Mouse (Mus musculus): ENCODE results near the gene Dcps. TPM values are rescaled to one million over a fixed set of nuclear protein-coding genes. Genes with fewer than 3 reads are reported as not detected.
A peak's percentile ranks its signal among the peaks of the same experiment; 100 is the strongest.

Dcps gene
- polyA plus RNA-seq, 1 experiment from 2014 or later = 85.6 TPM

GRCm38 (mm10) chr9:35111941-35112595, 63.8 kb downstream of the Dcps start:
- ATAC-seq (replicated peaks) = 0 out of 2 replicates have a peak, but pooled peaks have one; percentile 20
- Histone ChIP-seq H3K9me3 (no peaks in the 10 kb centered on the region), H3K4me3 (no peak overlapping the region), H3K9ac (replicated peaks) (no peak overlapping the region), H3K27me3 (no peaks in the 10 kb centered on the region), H3K36me3 (no peaks in the 10 kb centered on the region), H3K27ac (replicated peaks) (no peak overlapping the region), H3K4me1 (peaks cover 30% of the 10 kb centered on the region), H3K4me2 (replicated peaks) (peak overlapping the region; percentile 26)
- WGBS = 17% methylated on average over 19 of the region's 19 CpGs

- no peak overlapping the region for H3K9ac ChIP-seq (replicated peaks)
- no peak overlapping the region for H3K4me3 ChIP-seq
- 79% methylated on average over 7 of the region's 7 CpGs for WGBS
- no peaks in the 10 kb centered on the region for H3K27me3 ChIP-seq
- H3K27ac ChIP-seq (replicated peaks) = no peak overlapping the region
- H3K36me3 ChIP-seq = no peaks in the 10 kb centered on the region
- no peak for ATAC-seq (replicated peaks)
- peaks cover 30% of the 10 kb centered on the region for H3K4me1 ChIP-seq
- peak overlapping the region; percentile 26 for H3K4me2 ChIP-seq (replicated peaks)
- H3K9me3 ChIP-seq = no peaks in the 10 kb centered on the region
Measured at GRCm38 (mm10) chr9:35111446-35111845, 64.4 kb downstream of the Dcps start.

- H3K27ac ChIP-seq (replicated peaks) = no peak overlapping the region
- H3K9ac ChIP-seq (replicated peaks) = no peak overlapping the region
- no peaks in the 10 kb centered on the region for H3K9me3 ChIP-seq
- peaks cover 24% of the 10 kb centered on the region for H3K4me1 ChIP-seq
- H3K27me3 ChIP-seq = no peaks in the 10 kb centered on the region
- no peak overlapping the region for H3K4me2 ChIP-seq (replicated peaks)
- no peaks in the 10 kb centered on the region for H3K36me3 ChIP-seq
- WGBS = 78% methylated on average over 4 of the region's 4 CpGs
- ATAC-seq (replicated peaks) = no peak
- H3K4me3 ChIP-seq = no peak overlapping the region
Measured at GRCm38 (mm10) chr9:35110567-35110966, 65.3 kb downstream of the Dcps start.

DNA sequence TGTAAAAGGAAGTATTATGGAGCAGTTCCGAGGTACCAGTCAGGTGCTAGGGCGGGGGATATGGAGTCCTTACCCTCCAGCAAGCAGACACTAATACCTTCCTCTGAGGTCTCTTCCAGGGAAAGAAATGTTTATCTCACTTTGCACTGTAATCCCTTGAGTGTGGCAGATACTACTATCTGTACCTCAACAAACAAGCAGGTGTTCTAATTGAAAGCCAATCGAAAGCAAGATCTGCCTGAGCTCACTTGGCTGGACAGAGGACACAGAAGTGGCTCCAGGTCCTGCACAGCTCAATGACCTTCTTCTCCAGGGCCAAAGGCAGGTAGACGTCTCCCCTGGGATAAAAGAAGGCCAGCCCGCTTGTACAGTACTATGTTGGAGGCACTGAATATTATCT, 65.8 kb downstream of the Dcps start:
- Histone ChIP-seq H3K9ac (replicated peaks) (no peak overlapping the region), H3K9me3 (no peaks in the 10 kb centered on the region), H3K4me1 (peaks cover 20% of the 10 kb centered on the region), H3K4me2 (replicated peaks) (no peak overlapping the region), H3K27ac (replicated peaks) (no peak overlapping the region), H3K36me3 (no peaks in the 10 kb centered on the region), H3K4me3 (no peak overlapping the region), H3K27me3 (no peaks in the 10 kb centered on the region)
- WGBS = 89% methylated on average over 5 of the region's 5 CpGs
- no peak for ATAC-seq (replicated peaks)

- no peaks in the 10 kb centered on the region for H3K36me3 ChIP-seq
- no peaks in the 10 kb centered on the region for H3K9me3 ChIP-seq
- H3K4me2 ChIP-seq (replicated peaks) = no peak overlapping the region
- H3K4me1 ChIP-seq = peaks cover 20% of the 10 kb centered on the region
- H3K4me3 ChIP-seq = no peak overlapping the region
- H3K27ac ChIP-seq (replicated peaks) = peak overlapping the region; percentile 49; the same call in 1 of the 2 replicates
- no peaks in the 10 kb centered on the region for H3K27me3 ChIP-seq
- peak; percentile 80 for ATAC-seq (replicated peaks)
- 19% methylated on average over 5 of the region's 5 CpGs for WGBS
- H3K9ac ChIP-seq (replicated peaks) = no peak overlapping the region
Measured at GRCm38 (mm10) chr9:35108916-35109315, 66.9 kb downstream of the Dcps start.

DNA sequence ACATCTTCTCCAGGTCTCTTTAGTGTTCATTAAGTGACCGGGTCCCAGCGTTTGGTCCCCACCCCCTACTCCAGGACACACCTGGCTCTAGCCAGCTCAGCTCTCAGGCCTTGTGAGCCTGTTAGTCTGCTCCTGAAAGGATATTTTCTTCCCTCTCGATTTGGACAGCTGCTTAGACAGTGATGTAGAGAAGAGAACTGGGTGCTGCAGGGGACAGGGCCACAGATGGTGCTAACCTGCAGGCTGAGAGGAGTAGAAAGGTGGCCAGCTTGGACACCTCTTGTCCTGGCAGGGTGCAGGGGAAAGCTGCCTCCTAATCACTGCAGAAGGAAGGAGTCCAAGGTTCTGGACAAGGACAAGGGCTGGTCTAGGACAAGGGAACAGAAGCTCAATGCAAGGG, 67.8 kb downstream of the Dcps start:
- Histone ChIP-seq H3K4me2 (replicated peaks) (no peak overlapping the region), H3K27me3 (no peaks in the 10 kb centered on the region), H3K9me3 (no peaks in the 10 kb centered on the region), H3K27ac (replicated peaks) (no peak overlapping the region), H3K4me3 (no peak overlapping the region), H3K36me3 (no peaks in the 10 kb centered on the region), H3K4me1 (peaks cover 20% of the 10 kb centered on the region), H3K9ac (replicated peaks) (no peak overlapping the region)
- WGBS = 82% methylated on average over 3 of the region's 3 CpGs
- no peak for ATAC-seq (replicated peaks)

DNA sequence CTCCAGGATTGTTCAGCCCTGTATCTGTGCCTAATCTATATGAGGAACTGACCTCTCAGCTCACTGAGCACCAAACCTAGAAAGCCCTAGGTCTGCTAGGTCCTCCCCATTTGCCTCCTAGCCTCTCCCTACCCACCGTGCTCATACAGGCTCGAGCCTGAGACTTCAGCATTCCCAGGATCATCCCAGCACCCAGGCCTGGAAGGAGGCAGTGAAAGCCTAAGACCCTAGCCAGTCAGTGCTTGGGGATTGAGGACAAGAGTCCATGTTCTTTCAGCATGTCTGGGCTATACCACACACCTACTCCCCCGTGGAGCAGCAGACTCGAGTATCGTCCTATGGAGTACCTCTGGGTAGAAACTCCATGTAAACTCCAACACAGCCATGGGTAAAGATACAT, 68.5 kb downstream of the Dcps start:
- no peak overlapping the region for H3K4me2 ChIP-seq (replicated peaks)
- no peak for ATAC-seq (replicated peaks)
- 83% methylated on average over 5 of the region's 5 CpGs for WGBS

DNA sequence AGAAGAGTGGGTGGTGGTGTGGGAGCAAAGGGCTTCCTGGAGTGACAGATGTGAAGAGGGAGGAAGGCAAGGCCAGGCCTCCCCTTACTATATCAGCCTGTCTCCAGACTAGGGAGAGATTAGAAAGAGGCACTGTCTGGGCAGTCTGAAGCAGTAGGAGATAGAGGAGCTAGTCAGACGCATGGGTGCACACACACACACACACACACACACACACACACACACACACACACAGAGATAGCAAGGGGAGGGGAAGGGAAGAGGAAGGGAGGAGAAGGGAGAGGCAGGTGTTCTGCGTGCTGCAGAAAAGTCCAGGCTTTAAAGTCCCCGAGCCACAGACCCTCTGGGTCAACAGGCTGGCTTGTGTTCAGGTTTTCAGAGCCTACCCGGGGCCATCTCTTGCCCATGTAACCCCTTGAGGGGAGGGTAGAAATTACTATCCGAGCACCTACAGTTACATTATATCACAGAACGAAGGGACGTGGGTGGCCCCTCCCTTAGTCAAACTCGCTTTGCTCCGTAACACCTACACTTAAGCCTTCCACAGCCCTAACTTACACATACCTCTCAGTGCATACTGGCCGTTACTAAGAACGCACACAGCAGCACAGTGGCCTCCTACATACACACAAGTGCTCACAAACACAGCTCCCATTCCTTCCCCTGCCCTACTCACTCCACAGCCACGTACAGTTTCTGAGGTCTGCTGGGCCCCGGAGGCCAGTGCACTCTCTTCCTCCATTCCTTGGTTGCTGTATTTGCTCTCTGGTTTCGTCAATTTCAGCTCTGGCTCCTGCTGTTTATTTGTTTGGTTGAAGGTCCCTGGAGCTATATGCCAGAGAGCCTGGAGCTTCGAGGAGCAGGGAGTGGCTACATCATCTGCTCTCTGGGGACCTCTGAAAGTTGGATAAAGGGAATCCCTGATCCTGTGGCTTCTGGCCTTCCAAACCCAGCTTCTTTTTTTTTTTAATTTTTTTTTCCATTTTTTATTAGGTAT, 69.7 kb downstream of the Dcps start:
- Histone ChIP-seq H3K27ac (replicated peaks) (no peak overlapping the region), H3K4me2 (replicated peaks) (no peak overlapping the region), H3K36me3 (no peaks in the 10 kb centered on the region), H3K4me1 (peaks cover 12% of the 10 kb centered on the region), H3K9me3 (no peaks in the 10 kb centered on the region), H3K27me3 (no peaks in the 10 kb centered on the region), H3K9ac (replicated peaks) (no peak overlapping the region), H3K4me3 (no peak overlapping the region)
- 72% methylated on average over 15 of the region's 15 CpGs for WGBS
- ATAC-seq (replicated peaks) = no peak

More for the DNA sequence above, 68.5 kb downstream of the Dcps start:
- no peaks in the 10 kb centered on the region for H3K9me3 ChIP-seq
- H3K9ac ChIP-seq (replicated peaks) = no peak overlapping the region
- no peak overlapping the region for H3K27ac ChIP-seq (replicated peaks)
- no peak overlapping the region for H3K4me3 ChIP-seq
- no peaks in the 10 kb centered on the region for H3K36me3 ChIP-seq
- H3K4me1 ChIP-seq = peaks cover 20% of the 10 kb centered on the region
- H3K27me3 ChIP-seq = no peaks in the 10 kb centered on the region

- no peaks in the 10 kb centered on the region for H3K9me3 ChIP-seq
- no peak overlapping the region for H3K9ac ChIP-seq (replicated peaks)
- no peaks in the 10 kb centered on the region for H3K27me3 ChIP-seq
- ATAC-seq (replicated peaks) = no peak
- H3K4me2 ChIP-seq (replicated peaks) = no peak overlapping the region
- no peak overlapping the region for H3K27ac ChIP-seq (replicated peaks)
- WGBS = 57% methylated on average over 2 of the region's 2 CpGs
- no peak overlapping the region for H3K4me3 ChIP-seq
- H3K4me1 ChIP-seq = peaks cover 12% of the 10 kb centered on the region
- no peaks in the 10 kb centered on the region for H3K36me3 ChIP-seq
Measured at GRCm38 (mm10) chr9:35105438-35105837, 70.4 kb downstream of the Dcps start.

- H3K27ac ChIP-seq (replicated peaks) = no peak overlapping the region
- H3K36me3 ChIP-seq = no peaks in the 10 kb centered on the region
- H3K27me3 ChIP-seq = no peaks in the 10 kb centered on the region
- H3K4me1 ChIP-seq = peaks cover 12% of the 10 kb centered on the region
- no peaks in the 10 kb centered on the region for H3K9me3 ChIP-seq
- H3K9ac ChIP-seq (replicated peaks) = no peak overlapping the region
- H3K4me2 ChIP-seq (replicated peaks) = no peak overlapping the region
- 67% methylated on average over 4 of the region's 4 CpGs for WGBS
- ATAC-seq (replicated peaks) = no peak
- H3K4me3 ChIP-seq = no peak overlapping the region
Measured at GRCm38 (mm10) chr9:35104711-35105110, 71.2 kb downstream of the Dcps start.

- WGBS = 86% methylated on average over 4 of the region's 4 CpGs
Measured at GRCm38 (mm10) chr9:35098762-35099161, 77.1 kb downstream of the Dcps start.

DNA sequence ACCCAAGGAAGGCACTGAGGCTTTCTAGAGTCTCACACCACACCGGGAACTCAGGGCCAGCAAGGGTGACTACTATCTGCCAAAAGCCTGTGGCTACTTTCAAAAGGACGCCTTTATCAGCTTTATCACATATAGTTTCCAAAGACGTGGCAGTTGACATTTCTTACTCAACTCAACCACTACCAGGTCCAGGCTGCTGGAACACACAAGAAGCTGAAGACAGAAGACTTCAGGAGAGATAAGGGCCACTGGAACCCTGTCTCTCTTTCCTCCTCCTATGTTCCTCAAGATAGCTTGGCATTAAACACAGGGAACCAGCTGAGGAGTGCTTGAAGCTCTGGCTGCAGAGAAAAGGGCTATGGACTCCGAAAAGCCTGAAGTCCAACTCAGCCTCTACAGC, 78.0 kb downstream of the Dcps start:
- H3K4me3 ChIP-seq = no peak overlapping the region
- WGBS = 86% methylated on average over 4 of the region's 4 CpGs

More at GRCm38 (mm10) chr9:35098762-35099161, 77.1 kb downstream of the Dcps start:
- H3K9me3 ChIP-seq = no peaks in the 10 kb centered on the region
- H3K4me2 ChIP-seq (replicated peaks) = no peak overlapping the region
- no peak overlapping the region for H3K4me3 ChIP-seq
- H3K4me1 ChIP-seq = no peaks in the 10 kb centered on the region
- no peak overlapping the region for H3K9ac ChIP-seq (replicated peaks)
- H3K36me3 ChIP-seq = no peaks in the 10 kb centered on the region
- no peak for ATAC-seq (replicated peaks)
- H3K27me3 ChIP-seq = no peaks in the 10 kb centered on the region
- H3K27ac ChIP-seq (replicated peaks) = no peak overlapping the region

More for the DNA sequence above, 78.0 kb downstream of the Dcps start:
- no peak for ATAC-seq (replicated peaks)
- no peak overlapping the region for H3K9ac ChIP-seq (replicated peaks)
- H3K27me3 ChIP-seq = no peaks in the 10 kb centered on the region
- no peaks in the 10 kb centered on the region for H3K4me1 ChIP-seq
- no peaks in the 10 kb centered on the region for H3K9me3 ChIP-seq
- H3K36me3 ChIP-seq = no peaks in the 10 kb centered on the region
- no peak overlapping the region for H3K4me2 ChIP-seq (replicated peaks)
- H3K27ac ChIP-seq (replicated peaks) = no peak overlapping the region
